Mouse (Mus musculus): ENCODE measurements around the gene Mrgpra2a.
"Not testable (repeated sequence)": the region's sequence is repeated elsewhere in the genome, so short reads cannot be mapped to it uniquely, and the experiment has no call there.

Gene Mrgpra2a

DNA sequence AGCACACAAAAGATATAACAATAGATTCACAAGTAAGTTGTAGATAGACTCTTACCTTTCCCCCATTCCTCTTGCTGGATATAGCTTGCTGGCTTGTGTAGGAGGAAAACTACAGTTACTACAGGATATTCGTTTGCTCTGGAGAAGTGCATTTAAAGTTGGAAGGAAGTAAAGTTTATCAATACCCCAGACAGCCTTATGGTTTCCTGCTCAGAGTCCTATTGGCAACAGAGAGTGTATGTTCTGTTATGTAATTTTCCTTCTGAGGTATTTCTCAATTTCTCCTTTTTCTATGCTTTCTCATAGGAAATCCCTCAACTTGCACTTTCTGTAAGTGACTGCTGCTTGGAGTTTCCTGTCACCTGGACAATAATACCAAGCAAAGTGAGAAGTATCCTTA lies at the start of gene Mrgpra2a:
Mrgpra2a (minus strand) TSS at position 125 of the 400 bp plus-strand sequence.
- DNase-seq (ENCODE audit: low spot score in 2 of 2) = not testable (repeated sequence)

- not testable (repeated sequence) for DNase-seq (ENCODE audit: low spot score in 2 of 2)
Observed at GRCm38 (mm10) chr7:47491266-47491665, 39.3 kb upstream of the Mrgpra2a start.

GRCm38 (mm10) chr7:47489438-47489837 lies 37.5 kb upstream of the Mrgpra2a start:
- DNase-seq (ENCODE audit: low spot score in 2 of 2) = not testable (repeated sequence)

GRCm38 (mm10) chr7:47483181-47483580 lies 31.2 kb upstream of the Mrgpra2a start:
- DNase-seq (ENCODE audit: low spot score in 2 of 2) = not testable (repeated sequence)

DNA sequence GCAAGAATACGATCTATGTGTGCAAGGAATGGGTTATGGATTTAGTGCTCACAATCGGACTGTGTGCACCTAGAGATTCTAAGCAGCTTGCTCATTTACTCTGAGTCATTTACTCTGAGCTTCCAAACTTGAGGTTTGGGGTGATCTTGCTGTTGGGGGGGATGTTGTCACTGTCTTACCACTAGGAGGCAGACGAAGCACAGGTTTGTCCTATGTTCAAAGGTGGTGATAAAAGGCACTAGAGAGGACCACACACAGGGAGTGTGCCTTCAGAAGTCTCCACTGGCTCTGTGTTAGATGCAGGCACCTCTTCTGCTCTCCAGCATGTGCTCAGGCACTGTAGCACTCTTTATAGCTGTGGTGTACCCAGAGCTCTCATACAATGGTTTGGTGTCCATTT lies 22.0 kb upstream of the Mrgpra2a start:
- DNase-seq (ENCODE audit: low spot score in 2 of 2) = not testable (repeated sequence)

DNA sequence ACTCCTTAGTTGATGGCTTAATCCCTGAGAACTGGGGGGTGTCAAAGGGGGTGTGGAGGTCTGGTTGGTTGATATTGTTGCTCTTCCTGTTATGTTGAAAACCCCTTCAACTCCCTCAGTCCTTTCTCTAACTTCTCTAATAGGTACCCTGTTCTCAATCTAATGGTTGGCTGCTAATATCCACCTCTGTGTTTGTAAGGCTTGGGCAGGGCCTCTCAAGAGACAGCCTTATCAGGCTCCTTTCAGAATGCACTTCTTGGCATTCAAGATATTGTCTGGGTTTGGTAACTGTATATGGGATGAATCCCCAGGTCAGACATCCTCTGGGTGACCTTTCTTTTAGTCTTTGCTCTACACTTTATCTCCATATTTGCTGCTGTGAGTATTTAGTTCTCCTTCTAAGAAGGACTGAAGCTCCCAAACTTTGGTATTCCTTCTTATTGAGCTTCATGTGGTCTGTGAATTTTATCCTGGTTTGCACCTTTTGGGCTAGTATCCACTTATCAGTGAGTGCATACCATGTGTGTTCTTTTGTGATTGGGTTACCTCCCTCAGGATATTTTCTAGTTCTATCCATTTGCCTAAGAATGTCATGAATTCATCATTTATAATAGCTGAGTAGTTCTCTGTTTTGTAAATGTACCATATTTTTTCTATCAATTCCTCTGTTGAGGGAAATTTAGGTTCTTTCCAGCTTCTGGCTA lies 13.5 kb upstream of the Mrgpra2a start:
- DNase-seq (ENCODE audit: low spot score in 2 of 2) = not testable (repeated sequence)

GRCm38 (mm10) chr7:47445729-47446128 lies 6.2 kb downstream of the Mrgpra2a start:
- DNase-seq (ENCODE audit: low spot score in 2 of 2) = not testable (repeated sequence)

DNA sequence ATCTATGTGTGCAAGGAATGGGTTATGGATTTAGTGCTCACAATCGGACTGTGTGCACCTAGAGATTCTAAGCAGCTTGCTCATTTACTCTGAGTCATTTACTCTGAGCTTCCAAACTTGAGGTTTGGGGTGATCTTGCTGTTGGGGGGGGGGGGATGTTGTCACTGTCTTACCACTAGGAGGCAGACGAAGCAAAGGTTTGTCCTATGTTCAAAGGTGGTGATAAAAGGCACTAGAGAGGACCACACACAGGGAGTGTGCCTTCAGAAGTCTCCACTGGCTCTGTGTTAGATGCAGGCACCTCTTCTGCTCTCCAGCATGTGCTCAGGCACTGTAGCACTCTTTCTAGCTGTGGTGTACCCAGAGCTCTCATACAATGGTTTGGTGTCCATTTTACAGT lies 15.5 kb downstream of the Mrgpra2a start:
- DNase-seq (ENCODE audit: low spot score in 2 of 2) = not testable (repeated sequence)

DNA sequence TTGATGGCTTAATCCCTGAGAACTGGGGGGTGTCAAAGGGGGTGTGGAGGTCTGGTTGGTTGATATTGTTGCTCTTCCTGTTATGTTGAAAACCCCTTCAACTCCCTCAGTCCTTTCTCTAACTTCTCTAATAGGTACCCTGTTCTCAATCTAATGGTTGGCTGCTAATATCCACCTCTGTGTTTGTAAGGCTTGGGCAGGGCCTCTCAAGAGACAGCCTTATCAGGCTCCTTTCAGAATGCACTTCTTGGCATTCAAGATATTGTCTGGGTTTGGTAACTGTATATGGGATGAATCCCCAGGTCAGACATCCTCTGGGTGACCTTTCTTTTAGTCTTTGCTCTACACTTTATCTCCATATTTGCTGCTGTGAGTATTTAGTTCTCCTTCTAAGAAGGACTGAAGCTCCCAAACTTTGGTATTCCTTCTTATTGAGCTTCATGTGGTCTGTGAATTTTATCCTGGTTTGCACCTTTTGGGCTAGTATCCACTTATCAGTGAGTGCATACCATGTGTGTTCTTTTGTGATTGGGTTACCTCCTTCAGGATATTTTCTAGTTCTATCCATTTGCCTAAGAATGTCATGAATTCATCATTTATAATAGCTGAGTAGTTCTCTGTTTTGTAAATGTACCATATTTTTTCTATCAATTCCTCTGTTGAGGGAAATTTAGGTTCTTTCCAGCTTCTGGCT lies 24.0 kb downstream of the Mrgpra2a start:
- not testable (repeated sequence) for DNase-seq (ENCODE audit: low spot score in 2 of 2)

DNA sequence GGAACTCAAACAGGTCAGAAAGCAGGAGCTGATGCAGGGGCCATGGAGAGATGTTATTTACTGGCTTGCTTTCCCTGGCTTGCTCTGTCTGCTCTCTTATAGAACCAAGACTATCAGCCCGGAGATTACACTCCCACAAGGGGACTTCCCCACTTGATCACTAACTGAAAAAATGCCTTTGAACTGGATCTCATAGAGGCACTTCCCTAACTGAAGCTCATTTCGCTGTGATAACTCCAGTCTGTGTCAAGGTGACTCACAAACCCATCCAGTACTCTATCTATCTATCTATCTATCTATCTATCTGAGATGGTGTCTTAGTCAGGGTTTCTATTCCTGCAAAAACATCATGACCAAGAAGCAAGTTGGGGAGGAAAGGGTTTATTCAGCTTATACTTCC lies 41.3 kb downstream of the Mrgpra2a start:
- no peak for DNase-seq (ENCODE audit: low spot score in 2 of 2)

DNA sequence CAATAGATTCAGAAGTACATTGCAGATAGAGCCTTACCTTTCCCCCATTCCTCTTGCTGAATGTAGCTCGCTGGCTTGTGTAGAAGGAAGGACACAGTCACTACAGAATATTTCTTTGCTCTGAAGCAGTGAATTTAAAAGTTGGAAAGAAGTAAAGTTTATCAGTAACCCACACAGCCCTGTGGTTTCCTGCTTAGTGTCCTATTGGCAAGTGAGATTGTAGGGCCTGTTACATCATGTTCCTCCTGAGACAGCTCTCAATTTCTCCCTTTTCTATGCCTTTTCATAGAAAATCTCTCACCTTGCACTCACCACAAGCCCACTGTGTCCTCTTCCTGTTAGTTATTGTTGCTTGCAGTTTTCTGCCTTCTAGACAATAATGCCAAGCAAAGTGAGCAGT lies 42.4 kb downstream of the Mrgpra2a start:
- no peak for DNase-seq (ENCODE audit: low spot score in 2 of 2)

DNA sequence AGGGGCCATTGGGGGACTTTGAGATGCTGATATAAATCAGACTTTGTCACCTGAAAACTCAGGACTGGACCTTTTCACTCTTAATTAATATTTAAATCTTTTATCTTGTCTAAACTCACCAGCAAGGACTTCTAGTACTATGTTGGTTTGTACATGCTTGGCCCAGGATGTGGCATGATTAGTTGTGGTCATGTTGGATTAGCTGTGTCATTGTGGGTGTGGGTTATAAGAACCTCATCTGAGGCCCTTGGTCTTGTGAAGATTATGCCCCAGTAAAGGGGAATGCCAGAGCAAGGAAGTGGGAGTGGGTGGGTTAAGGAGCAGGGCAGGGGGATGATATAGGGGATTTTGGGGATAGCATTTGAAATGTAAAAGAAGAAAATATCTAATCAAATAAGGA lies 50.8 kb downstream of the Mrgpra2a start:
- no peak for DNase-seq (ENCODE audit: low spot score in 2 of 2)
